ENCODE assay signal across 11 mouse cellular contexts in genomic region chr5:111935381-111936134, GRCm38 (mm10).
DNase-seq lines count a peak whose midpoint lies in the region; ATAC-seq and TF ChIP-seq lines count a peak whose summit lies in the region.
"Had no signal": no experiment of that assay in that cellular context is flagged by ENCODE, and none has a peak within 500 bp of the region (broad histone marks: within the 10 kb centered on the region; RNA-seq: fewer than 3 reads in every experiment).

No protein-coding gene starts in this region.

- no peak overlapping the region for H3K27ac ChIP-seq in stomach, postnatal 0 days (replicated peaks)
- H3K27ac ChIP-seq in kidney, embryonic 14.5 days (ENCODE audit: low read depth, low read length): no peak overlapping the region
- H3K27ac ChIP-seq: limb, embryonic 12.5 days had no signal

- TF ChIP-seq EP300 in stomach, postnatal 0 days (optimal IDR thresholded peaks at IDR 0.05): no peak

- H3K9ac ChIP-seq in stomach, postnatal 0 days (ENCODE audit: low read length): no peak overlapping the region
- no peak overlapping the region for H3K9ac ChIP-seq in kidney, embryonic 14.5 days (ENCODE audit: low read depth, low read length)
- H3K9ac ChIP-seq: limb, embryonic 12.5 days had no signal

- H3K4me3 ChIP-seq in stomach, postnatal 0 days (ENCODE audit: low read depth, low read length): no peak overlapping the region
- H3K4me3 ChIP-seq in kidney, embryonic 14.5 days (ENCODE audit: low read length): no peak overlapping the region
- H3K4me3 ChIP-seq: limb, embryonic 12.5 days had no signal

- H3K36me3 ChIP-seq in stomach, postnatal 0 days (ENCODE audit: control insufficient read depth, insufficient read depth, low read length): no peaks in the 10 kb centered on the region
- no peaks in the 10 kb centered on the region for H3K36me3 ChIP-seq in kidney, embryonic 14.5 days (ENCODE audit: control insufficient read depth, insufficient read depth, low read length)
- H3K36me3 ChIP-seq: limb, embryonic 12.5 days had no signal

- H3K27me3 ChIP-seq in stomach, postnatal 0 days (ENCODE audit: control insufficient read depth, insufficient read depth, low read length): no peaks in the 10 kb centered on the region
- no peaks in the 10 kb centered on the region for H3K27me3 ChIP-seq in kidney, embryonic 14.5 days (ENCODE audit: control insufficient read depth, insufficient read depth, low read length)

- H3K4me1 ChIP-seq in stomach, postnatal 0 days (replicated peaks; ENCODE audit: control insufficient read depth, insufficient read depth): no peaks in the 10 kb centered on the region
- H3K4me1 ChIP-seq in kidney, embryonic 14.5 days (ENCODE audit: control insufficient read depth, insufficient read depth, low read length): no peaks in the 10 kb centered on the region
- H3K4me1 ChIP-seq: limb, embryonic 12.5 days had no signal

- 84% methylated on average over 3 of the region's 3 CpGs for WGBS in stomach, postnatal 0 days
- 80% methylated on average over 3 of the region's 3 CpGs for WGBS in kidney, embryonic 14.5 days

- ATAC-seq in stomach, postnatal 0 days (ENCODE audit: low FRiP score, low TSS enrichment): 0 out of 2 replicates have a peak, but pooled peaks have one; percentile 9
- no peak for ATAC-seq in kidney, embryonic 14.5 days (ENCODE audit: low FRiP score, low TSS enrichment)
- ATAC-seq: intestine, embryonic 16.5 days had no signal

- H3K9me3 ChIP-seq in stomach, postnatal 0 days (ENCODE audit: control insufficient read depth, low read length): no peaks in the 10 kb centered on the region
- no peaks in the 10 kb centered on the region for H3K9me3 ChIP-seq in kidney, embryonic 14.5 days (ENCODE audit: control insufficient read depth, low read length)
- H3K9me3 ChIP-seq: limb, embryonic 12.5 days had no signal

- DNase-seq in frontal cortex, postnatal 10 days (ENCODE audit: low spot score in 2 of 2): peak; percentile 37 to 50
- no peak for DNase-seq in frontal cortex, adult 2 months (ENCODE audit: extremely low spot score in 1 of 2, low spot score in 1 of 2)
- DNase-seq in right cerebral cortex, postnatal 10 days (ENCODE audit: low spot score in 2 of 2): peak; percentile 69 to 72
- no peak for DNase-seq in right cerebral cortex, postnatal 14 days
- DNase-seq in gastrocnemius, postnatal 25 days: peak; percentile 62
- DNase-seq in stomach, postnatal 0 days (ENCODE audit: low spot score): no peak
- no peak for DNase-seq in spleen, postnatal 14 days (ENCODE audit: low spot score in 2 of 2)
- DNase-seq: lung, postnatal 4 days had no signal

- TF ChIP-seq CTCF in stomach, postnatal 0 days (IDR thresholded peaks at IDR 0.05; ENCODE audit: low read depth): no peak

- H3K4me2 ChIP-seq in stomach, postnatal 0 days (replicated peaks; ENCODE audit: low read depth): no peak overlapping the region
- H3K4me2 ChIP-seq in kidney, embryonic 14.5 days (replicated peaks; ENCODE audit: low read depth, low read length): no peak overlapping the region
- H3K4me2 ChIP-seq: limb, embryonic 12.5 days had no signal

Comparison
In these comparisons a context has a peak if more than half of its experiments do, and no peak if none do; other contexts are left out.
1. DNase-seq: peak in frontal cortex, postnatal 10 days (2 of 2), right cerebral cortex, postnatal 10 days (2 of 2) and gastrocnemius, postnatal 25 days (single experiment); none in frontal cortex, adult 2 months (0 of 2), right cerebral cortex, postnatal 14 days (single experiment), stomach, postnatal 0 days (single experiment) and spleen, postnatal 14 days (0 of 2).